Mouse (Mus musculus) lung, postnatal 10 days (tissue): ENCODE data around the gene Pycr1.
A peak's percentile ranks its signal among the peaks of the same experiment; 100 is the strongest.

Experiments used
- DNase-seq: peaks from one replicate; pipeline ENCODE4 v3.0.0; 2021

Gene Pycr1

GRCm38 (mm10) chr11:120598990-120599549 is 44.5 kb downstream of the Pycr1 start:
- DNase-seq: no peak

- peak; percentile 95 for DNase-seq
Observed at GRCm38 (mm10) chr11:120598283-120598989, 45.1 kb downstream of the Pycr1 start, which contains the start of the genes Alyref and Anapc11. Alyref (minus strand) TSS chr11:120598365. Anapc11 (plus strand) TSS chr11:120598421.

- no peak for DNase-seq
Observed at GRCm38 (mm10) chr11:120597240-120598235, 46.0 kb downstream of the Pycr1 start.

GRCm38 (mm10) chr11:120588531-120588930 is 55.0 kb downstream of the Pycr1 start:
- DNase-seq: no peak
